Mouse (Mus musculus): Measurements from ENCODE around the gene Lmf1.

DNA sequence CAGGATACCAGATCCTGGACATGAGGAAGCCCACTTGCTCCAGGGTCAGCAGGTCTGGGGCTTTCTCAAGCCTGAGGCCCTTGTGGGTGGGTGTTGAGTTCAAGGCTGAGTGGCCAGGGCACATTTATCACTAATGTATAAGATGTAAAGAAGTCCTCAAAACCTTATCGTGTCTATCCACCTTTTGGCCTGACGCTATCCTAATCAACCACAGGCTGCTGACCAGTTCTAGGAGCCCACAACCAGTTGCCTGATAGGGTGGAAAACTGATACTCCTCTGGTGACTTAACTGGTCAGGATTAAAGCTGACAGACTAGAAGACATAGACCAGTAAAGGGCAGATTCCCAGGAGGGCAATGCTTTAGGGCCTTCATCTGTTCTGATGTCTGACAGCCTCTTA is 131.1 kb downstream of the Lmf1 start:
- TF ChIP-seq POLR2A (IDR thresholded peaks at IDR 0.05; ENCODE audit: insufficient read depth, low read length) (no peak), CTCF (IDR thresholded peaks at IDR 0.05; ENCODE audit: low read depth, low read length) (no peak)

Data from ES-Bruce4 (cell line).